Mouse (Mus musculus) ES-E14 (cell line): ENCODE data around the gene Dop1a.

Experiments used
- HCFC1 ChIP-seq: IDR thresholded peaks from 2 replicates; pipeline ENCODE4 v1.6.1; 2012; ENCODE audit warnings: low read length, inconsistent platforms, borderline replicate concordance; ENCODE audit not compliant: insufficient read depth
- MAFK ChIP-seq: IDR thresholded peaks from 2 replicates; pipeline ENCODE4 v1.6.1; 2014; ENCODE audit warnings: mild to moderate bottlenecking, low read depth, low read length, inconsistent platforms; ENCODE audit not compliant: insufficient read depth
- ZC3H11A ChIP-seq: IDR thresholded peaks from 2 replicates; pipeline ENCODE4 v1.6.1; 2012; ENCODE audit warnings: low read depth, mild to moderate bottlenecking, inconsistent platforms, low read length, borderline replicate concordance

DNA sequence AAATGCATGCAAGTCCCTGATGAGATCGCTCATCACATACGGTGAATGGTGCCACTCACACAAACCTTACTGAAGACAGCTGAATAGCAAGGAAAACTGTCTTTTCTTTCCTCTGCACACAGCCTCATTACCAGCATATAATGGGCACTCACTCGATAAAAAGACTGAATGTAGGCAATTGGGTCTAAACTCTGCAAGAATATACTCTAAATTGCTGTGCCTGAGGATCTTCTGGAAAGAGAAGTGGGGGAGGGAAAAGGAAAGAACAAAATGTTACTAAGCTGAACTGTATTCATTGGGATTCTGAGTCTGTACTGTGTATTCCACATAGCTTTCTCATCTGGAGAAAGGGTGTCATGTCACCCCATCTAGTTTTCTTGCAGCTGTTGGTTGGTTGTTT is 76.5 kb downstream of the Dop1a start:
- TF ChIP-seq HCFC1, result no peak
- TF ChIP-seq MAFK, result no peak
- no peak for TF ChIP-seq ZC3H11A
